Mouse (Mus musculus) urinary bladder, adult 2 months (tissue): ENCODE data around the gene Frmd4a. TPM values are rescaled to one million over a fixed set of nuclear protein-coding genes. Genes with fewer than 3 reads are reported as not detected.
"Not testable (repeated sequence)": the region's sequence is repeated elsewhere in the genome, so short reads cannot be mapped to it uniquely, and the experiment has no call there.

Experiments
- DNase-seq: peaks from one replicate; pipeline ENCODE4 v3.0.0; 2022; ENCODE audit warnings: low spot score
- polyA plus RNA-seq: library from polyadenylated mRNA; depleted of rRNA; stranded (reverse); fragments of >200 nt; gene quantifications from 2 replicates; pipeline ENCODE4 v1.2.3, GENCODE M21; 2012

Frmd4a gene
- polyA plus RNA-seq, 1 experiment: 7.1 TPM

GRCm38 (mm10) chr2:4616995-4617394 is 599.5 kb downstream of the Frmd4a start:
- DNase-seq: no peak

GRCm38 (mm10) chr2:4619126-4619525 is 601.6 kb downstream of the Frmd4a start:
- DNase-seq: not testable (repeated sequence)

DNA sequence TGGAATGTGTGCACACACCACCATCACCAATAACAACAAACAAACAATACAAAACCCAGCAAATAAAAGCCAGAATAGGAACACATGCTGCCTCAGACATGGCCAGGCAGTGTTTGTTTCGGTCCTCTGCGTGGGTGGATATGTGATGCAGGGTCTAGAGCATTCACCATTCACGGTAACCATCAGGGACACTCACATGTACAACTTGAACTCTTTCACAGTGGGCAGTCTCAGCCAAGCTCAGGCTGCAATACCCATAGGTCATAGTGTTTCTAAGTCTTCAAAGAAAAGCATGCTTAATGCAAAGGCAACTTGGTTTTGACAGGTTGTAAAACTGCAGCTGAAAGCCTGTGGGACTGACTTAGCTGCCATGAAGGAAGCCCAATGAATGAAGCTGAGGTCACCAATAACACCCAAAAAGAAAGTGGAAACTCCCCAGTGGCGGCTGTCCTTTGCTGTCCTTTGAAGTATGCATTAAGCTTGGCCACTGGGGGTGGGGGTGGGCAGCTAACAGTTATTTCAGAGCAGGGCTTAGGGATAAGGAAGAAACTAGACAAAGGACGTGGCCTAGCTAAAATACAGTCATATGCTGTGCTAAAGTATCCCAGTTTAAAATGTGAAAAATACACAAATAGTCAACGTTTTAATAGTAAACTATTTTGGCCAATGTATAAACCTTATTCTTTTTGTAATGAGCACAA is 602.5 kb downstream of the Frmd4a start:
- no peak for DNase-seq

DNA sequence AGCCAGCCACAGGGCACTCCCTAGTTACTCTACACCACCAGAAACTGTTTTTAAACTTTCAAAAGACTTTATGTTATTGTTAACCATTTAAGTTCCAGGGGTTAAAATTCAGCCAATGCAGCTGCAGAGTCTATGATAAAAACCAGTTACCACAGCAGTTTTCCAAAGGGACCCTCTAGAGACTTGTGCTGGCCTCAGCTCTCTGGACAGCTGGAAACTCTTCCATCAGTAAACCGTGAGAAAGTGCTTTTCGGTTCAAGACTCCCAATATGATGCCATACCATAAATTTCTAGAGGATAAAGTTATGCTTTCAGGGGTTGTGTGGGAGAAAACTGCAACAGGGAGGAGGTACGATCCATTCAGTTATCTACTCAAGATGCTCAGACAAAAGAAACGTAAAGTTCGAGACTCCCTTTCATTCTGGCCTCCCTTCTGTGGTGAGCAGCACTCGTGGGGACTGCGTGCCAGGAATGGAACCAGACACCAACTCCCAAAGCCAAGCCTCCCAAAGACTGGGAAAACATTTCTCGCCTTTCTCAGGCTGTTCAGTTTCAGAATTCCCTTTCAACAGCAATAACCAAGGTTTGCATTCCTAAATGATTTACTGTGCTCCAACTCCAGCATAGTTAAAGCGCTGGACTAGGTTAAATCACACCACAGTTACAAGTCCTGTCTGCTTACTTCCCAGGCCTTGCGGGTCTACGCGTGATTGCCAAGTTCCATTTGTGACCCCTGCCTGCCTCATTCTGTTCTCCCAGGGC is 603.3 kb downstream of the Frmd4a start:
- no peak for DNase-seq

DNA sequence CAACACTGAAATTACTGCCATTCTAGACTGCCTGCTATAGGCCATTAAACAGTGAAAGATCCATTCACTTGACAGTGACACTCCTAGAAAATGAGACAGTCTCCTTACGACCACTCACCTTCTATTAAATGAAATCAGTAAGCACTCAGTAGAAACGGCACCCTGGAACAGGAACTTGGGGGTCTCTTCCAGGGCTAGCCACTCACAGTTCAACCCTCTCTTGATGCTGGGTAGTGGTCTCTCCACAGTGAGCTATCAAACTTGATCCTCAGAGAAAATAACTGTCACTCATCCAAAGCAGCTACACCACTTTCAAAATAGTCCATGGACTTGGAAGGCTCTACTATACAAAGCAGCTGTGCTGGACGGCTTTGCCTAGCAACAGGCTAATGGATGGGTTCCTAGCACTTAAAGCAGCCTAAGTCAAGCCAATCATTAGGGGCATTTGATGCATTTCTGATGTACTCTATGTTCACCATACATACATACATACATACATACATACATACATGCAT is 604.0 kb downstream of the Frmd4a start:
- no peak for DNase-seq

GRCm38 (mm10) chr2:4626911-4627310 is 609.4 kb downstream of the Frmd4a start:
- DNase-seq: no peak

DNA sequence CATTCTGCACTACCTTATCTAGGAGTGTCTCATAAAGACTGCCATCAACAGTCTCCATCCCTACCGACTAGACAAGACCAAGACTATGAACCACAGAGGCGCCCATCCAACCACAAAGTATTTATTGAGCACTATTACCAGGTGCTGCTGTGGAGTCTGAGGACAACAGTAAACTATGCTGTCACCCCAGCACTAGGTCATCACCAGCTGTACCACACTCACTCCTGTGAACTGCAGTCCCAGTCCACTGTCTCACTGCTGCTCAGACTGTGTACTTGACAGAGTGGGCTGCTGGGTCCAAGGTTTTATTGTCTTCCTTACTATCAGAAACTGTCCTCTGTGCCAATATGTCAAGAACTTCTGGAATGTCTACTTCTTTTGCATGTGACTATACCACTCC is 611.4 kb downstream of the Frmd4a start:
- DNase-seq: no peak

GRCm38 (mm10) chr2:4629470-4629869 is 612.0 kb downstream of the Frmd4a start:
- no peak for DNase-seq

DNA sequence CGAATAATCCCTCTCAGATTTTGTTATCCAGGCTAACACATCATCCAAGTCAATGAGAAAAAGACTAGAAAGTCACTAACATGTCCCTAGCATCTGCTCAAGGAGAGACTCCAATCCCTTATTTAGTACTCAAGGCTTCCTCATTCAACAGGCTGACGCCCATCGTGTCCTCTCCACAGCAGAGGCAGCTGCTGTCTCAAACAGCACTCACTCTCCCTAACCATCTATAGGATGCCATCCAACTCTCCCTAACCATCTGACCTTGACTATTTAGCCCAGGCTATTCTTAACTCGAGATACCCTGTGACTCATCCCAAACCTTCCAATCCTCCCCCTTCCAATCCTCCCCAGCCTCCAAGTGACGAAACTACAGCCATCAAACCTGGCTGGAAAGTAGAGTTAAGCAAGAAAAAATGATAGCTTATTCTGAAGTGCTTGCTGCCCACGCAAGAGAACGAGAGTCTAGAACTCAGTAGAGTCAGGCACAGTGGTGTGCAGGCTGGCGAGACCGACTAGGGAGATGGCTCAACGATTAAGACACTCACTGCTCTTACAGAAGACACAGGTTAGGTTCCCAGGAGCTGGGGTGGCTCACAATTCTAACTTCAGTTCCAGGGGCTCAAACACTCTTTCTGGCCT is 612.8 kb downstream of the Frmd4a start:
- no peak for DNase-seq

DNA sequence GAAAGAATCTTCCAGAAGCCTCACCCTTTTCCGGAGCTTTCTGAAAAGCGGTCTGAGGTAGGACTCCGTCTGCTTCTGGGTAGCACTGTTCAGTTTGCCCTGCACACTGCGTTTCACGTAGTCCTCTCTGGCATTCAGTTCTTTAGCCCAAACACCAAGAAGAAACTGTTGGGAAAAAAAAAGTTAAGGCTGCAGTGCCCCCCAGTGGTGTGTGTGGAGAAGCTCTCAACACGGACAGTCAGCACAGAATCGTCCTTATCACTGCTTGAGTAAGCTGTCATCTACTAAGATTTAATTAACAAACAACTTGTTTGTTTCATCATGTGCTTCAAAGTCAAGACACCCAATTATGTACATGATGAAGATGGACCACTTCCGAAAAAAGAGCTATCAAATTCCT is 618.3 kb downstream of the Frmd4a start:
- no peak for DNase-seq

- DNase-seq: no peak
Observed at GRCm38 (mm10) chr2:4636656-4637055, 619.1 kb downstream of the Frmd4a start.

- no peak for DNase-seq
Observed at GRCm38 (mm10) chr2:4638189-4638588, 620.7 kb downstream of the Frmd4a start.

DNA sequence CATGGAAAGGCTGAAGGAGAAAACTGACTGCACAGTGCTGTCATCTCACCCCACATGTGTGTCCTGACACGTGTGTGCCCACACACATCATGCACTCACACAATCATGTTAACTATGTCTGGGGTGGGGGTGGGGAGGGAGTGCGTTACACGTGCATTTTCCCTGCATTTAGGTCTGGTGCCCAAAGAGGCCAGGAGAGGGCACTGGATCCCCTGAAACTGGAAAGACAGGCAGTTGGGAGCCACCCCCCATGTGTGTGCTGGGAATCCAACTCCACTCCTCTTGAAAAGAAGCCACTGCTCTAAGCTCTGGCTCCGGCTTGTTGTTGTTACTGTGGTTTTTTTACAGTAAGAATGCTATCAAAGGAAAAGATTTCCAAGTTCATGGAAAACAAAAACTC is 627.5 kb downstream of the Frmd4a start:
- DNase-seq: no peak

DNA sequence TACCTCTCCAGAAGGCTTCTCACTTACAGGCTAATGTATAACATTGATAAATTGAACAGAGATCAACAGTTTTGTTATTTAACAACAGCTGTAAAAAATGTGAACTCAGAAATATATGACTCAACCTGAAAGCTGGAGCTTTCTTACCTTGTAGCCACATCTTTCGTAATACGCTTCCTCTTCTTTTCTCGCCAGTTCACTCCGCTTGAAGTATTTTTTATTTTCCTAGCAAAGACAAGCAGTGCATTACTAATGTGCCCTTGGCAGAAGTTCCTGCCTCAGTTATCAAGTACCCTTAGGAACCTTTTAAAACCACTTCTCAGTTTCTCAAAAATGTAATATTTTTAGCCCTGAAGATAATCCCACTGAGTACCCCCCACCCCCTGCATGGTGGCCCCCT is 630.6 kb downstream of the Frmd4a start:
- no peak for DNase-seq

DNA sequence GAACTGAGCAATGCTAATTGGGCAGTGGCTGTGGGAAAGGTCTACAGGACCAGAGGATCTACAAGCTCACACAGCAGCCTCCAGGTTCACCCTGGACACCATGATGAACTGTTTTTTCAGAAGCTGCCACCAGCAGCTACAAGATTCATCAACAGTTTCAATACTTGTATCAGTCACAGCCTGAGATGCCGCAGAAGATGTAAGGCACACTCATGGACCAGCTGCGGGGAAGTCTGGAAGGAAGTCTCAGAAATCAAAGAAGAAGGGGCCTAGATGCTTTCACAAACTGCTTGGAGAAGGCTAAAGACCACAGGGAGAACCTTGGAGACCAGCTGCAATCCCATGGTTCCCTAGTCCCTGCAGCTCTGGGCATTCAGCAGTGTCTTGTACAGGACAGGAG is 632.1 kb downstream of the Frmd4a start:
- no peak for DNase-seq

- peak; percentile 73 for DNase-seq
Observed at GRCm38 (mm10) chr2:4651500-4652285, 634.2 kb downstream of the Frmd4a start, which contains the start of gene Prpf18. Gene Prpf18 (minus strand): TSS chr2:4652113.

- DNase-seq: no peak
Observed at GRCm38 (mm10) chr2:4660677-4661076, 643.2 kb downstream of the Frmd4a start.
